Mouse (Mus musculus): Measurements from ENCODE around the gene Zfp341.

Gene Zfp341

DNA sequence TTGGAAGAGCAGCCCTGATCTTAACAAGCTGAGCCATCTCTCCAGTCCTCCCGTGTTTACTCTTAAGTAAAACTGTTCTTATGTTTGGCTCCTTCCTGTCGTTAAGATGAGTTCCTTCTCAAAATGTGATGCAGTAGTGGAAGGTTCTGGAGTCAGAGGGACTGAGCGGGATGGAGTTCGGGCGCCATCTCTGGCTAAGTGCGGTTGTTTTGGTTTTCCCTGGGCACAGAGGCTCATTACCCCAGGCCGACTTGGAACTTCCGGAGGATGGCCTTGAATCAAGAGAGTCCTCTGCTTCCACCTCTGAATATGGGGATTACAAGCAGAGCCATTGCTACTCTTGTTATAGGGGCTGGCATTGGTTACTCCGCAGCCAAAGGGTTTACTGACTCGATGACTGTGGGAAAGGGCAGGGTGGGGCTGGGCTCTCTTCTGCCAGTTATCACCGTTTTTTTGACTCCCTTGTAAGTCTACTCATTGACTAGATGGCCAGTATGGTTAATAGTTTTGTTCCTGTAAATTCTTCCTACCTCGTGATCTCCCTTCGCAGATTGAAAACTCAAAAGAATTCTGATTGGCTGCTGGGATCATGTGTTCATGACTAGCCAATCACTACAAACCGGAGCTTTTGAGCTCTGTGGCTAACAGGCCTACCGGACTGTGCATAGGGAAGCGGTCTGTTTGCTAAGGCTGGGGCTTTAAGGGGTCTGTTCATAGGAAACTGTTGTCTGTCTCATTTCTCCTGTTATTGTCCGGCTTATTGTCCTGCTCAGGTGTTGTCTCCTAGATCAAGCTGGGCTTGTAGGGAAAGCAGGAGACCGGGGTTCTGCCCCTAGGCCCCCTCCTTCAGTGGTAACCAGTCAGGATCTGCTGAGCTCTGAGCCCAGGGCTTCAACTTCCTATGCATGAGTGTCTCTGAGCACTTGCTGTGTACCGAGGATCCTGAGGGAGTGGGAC lies 63.8 kb downstream of the Zfp341 start:
- peak in 1 of 2 experiments; percentile 28 for DNase-seq (ENCODE audit: low spot score in 2 of 2)

DNA sequence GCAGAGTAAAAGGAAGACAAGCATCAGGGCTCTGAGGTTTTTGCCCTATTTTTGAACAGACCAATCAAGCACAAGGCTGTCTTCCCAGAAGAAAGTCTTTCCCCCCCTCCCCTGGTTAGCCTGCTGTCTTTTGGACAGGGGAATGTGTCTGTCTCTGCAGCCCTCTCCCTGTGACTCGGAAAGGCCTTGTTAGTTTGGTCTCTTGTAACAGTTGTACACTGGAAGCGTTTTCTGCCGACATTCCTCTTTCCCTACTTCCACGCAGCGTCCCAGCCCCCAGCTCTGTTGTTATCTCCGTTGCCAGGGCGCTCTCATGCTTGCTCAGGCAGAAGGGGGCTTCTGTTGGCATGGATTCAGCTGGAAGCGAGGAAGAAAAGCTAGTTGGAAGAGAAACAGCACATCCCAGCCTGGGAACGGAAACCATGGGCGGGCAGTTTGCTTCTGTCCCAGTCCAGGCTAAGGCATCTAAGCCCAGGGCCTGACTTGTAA lies 64.6 kb downstream of the Zfp341 start:
- no peak for DNase-seq (ENCODE audit: low spot score in 2 of 2)

GRCm38 (mm10) chr2:154678995-154679394 lies 65.9 kb downstream of the Zfp341 start:
- no peak for DNase-seq (ENCODE audit: low spot score in 2 of 2)

GRCm38 (mm10) chr2:154680337-154680736 lies 67.2 kb downstream of the Zfp341 start:
- DNase-seq (ENCODE audit: low spot score in 2 of 2): no peak

GRCm38 (mm10) chr2:154680941-154681340 lies 67.8 kb downstream of the Zfp341 start:
- no peak for DNase-seq (ENCODE audit: low spot score in 2 of 2)

DNA sequence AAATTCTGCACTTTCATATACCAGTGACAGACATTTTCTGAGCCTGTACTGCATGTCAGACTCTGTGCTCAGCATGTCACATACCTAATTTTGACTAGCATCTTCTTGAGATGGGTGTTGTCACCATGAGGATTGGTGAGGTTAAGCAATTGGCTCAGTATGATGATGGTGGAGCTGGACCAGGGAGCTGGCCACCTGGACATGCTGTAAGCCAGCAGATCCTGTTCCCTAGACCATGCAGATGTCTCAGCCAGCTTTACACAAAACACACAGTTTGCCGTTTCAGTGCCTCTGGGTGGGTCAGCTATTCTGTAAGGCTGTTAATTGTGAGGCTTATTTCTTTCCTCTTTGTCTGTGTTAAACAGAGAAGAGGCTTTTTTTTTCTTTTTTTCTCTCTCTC lies 69.6 kb downstream of the Zfp341 start:
- no peak for DNase-seq (ENCODE audit: low spot score in 2 of 2)

DNA sequence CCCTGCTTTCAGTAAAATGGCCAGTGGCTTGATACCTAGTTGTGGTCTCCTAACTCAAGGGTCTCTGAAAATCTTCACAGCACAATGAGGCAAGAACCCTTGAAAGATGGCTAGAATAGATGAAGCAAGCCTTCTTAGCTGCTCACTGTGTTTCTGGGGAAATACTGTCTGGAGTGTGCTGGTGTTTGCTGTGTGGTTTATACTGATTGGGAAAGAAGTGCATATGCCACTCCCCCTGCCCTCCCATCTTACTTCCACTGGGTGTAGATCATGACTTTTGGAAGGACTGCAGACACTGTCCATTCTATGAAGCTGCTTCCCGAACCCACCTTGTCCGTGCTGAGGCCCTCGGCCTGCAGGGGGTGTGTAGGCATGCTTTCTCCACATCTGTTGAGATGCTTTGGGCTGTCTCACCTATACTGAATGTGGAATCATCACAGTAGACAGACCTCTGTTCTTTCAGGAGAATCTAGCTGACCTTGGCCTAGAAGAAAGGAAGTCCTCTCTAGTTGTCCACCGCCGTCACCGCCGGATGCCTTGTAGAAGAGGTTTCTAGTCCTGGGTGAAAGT lies 71.9 kb downstream of the Zfp341 start:
- DNase-seq (ENCODE audit: low spot score in 2 of 2): no peak

DNA sequence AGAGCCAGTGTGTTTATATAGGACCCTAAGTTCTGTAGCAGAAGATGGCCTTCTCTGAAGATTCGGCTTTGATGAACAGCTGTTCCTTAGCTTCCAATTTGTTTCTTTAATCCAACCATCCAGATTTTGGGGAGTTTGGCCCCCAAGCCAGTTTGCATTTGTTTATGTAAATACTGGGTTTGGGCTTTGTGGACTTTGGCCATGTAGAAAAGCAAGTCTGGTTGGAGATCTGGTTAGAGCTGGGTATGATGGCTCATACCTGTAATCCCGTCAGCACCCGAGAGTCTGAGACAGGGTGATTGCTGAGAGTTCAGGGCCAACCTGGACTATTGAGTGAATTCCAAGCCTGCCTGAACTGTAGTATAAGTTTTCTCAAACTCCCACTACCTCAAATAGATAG lies 72.7 kb downstream of the Zfp341 start:
- DNase-seq (ENCODE audit: low spot score in 2 of 2): no peak

DNA sequence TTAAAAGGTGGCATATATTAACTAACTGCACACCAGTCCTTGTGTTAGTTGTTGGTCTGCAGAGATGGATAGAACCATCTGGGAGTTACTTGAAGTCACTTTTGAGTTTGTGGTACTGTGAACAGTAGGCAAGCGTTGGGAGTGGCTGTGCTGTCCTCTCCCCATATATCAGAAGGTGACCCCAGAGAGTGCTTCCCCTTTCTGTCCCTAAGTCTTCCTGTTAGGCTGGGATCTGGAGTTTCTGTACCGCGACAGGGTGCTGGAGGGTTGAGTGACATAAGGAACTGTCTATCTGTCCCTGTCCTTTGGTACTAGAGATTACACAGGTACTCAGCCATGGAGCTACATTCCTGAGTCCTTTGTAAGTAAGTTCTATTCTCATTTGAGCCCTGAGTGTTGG lies 73.7 kb downstream of the Zfp341 start:
- no peak for DNase-seq (ENCODE audit: low spot score in 2 of 2)

GRCm38 (mm10) chr2:154689391-154689790 lies 76.3 kb downstream of the Zfp341 start:
- DNase-seq (ENCODE audit: low spot score in 2 of 2): no peak

GRCm38 (mm10) chr2:154690959-154691358 lies 77.9 kb downstream of the Zfp341 start:
- DNase-seq (ENCODE audit: low spot score in 2 of 2): no peak

- DNase-seq (ENCODE audit: low spot score in 2 of 2): no peak
Observed at GRCm38 (mm10) chr2:154693186-154693940, 80.3 kb downstream of the Zfp341 start.

DNA sequence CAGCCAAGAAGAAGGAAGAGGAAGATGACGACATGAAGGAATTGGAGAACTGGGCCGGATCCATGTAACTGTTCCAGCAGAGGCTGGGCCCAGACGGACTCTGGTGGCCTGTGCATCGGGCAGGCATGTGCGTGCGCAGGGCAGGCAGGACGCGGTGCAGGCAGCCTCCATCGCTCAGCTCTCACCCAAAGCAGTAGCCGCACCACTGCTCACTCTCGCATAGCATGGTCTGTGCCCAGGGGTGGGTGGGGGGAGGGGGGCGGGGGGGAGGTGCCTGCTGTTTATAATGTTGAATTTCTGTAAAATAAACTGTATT lies 80.8 kb downstream of the Zfp341 start:
- no peak for DNase-seq (ENCODE audit: low spot score in 2 of 2)

DNA sequence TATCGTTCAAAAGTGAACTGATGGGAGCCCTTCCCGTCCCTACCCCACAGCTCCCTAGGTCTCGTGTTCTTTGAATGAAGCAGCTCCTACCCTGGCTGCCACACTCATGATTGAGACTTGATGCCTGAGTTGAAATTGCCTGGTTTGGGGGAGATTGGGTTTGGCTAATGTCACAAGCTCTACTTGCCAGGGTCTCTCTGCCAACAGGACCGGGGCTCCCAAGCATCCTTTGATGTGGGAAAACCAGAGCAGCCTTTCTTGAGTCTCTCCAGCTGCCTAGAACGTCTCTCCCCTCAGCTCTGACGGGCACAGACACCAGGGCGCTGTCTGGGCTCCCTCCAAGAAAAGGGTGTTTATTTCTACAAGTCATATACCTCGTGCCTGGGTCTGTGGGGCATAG lies 82.6 kb downstream of the Zfp341 start:
- DNase-seq (ENCODE audit: low spot score in 2 of 2): no peak
